Mouse (Mus musculus): Measurements from ENCODE around the gene Nudt16l1.

GRCm38 (mm10) chr16:4964731-4965391 lies 26.3 kb downstream of the Nudt16l1 start:
- TF ChIP-seq POLR2A (IDR thresholded peaks at IDR 0.05; ENCODE audit: borderline replicate concordance, extremely low read depth, insufficient read depth, insufficient read length, poor library complexity, severe bottlenecking) (no peak), CTCF (IDR thresholded peaks at IDR 0.05; ENCODE audit: borderline replicate concordance, extremely low read depth, insufficient read depth, insufficient read length) (no peak)

All from brain, embryonic 14.5 days (tissue).